Mouse (Mus musculus) limb, embryonic 15.5 days (tissue): ENCODE measurements around the gene Oosp1. TPM values are rescaled to one million over a fixed set of nuclear protein-coding genes. Genes with fewer than 3 reads are reported as not detected.

ENCODE experiments used
- ATAC-seq: fragments of 200-750 bp; cut with Nextera tagmentation; 2 replicates; pipeline ENCODE4 v1.8.0; 2017; ENCODE audit warnings: low read depth, moderate TSS enrichment; ENCODE audit not compliant: insufficient number of reproducible peaks, low FRiP score, low TSS enrichment
- H3K27ac ChIP-seq: fragments of 300-500 bp; sonication (generic); 2 replicates; pipeline ENCODE4 v1.5.1; 2015; ENCODE audit warnings: moderate library complexity, mild to moderate bottlenecking, inconsistent platforms
- H3K27me3 ChIP-seq: fragments of 300-500 bp; sonication (generic); 2 replicates; pipeline ENCODE4 v1.6.1; 2015; ENCODE audit warnings: inconsistent platforms
- H3K36me3 ChIP-seq: fragments of 300-500 bp; sonication (generic); 2 replicates; pipeline ENCODE4 v1.6.1; 2015; ENCODE audit warnings: inconsistent platforms
- H3K4me1 ChIP-seq: fragments of 300-500 bp; sonication (generic); 2 replicates; pipeline ENCODE4 v1.6.1; 2015; ENCODE audit warnings: inconsistent platforms
- H3K4me2 ChIP-seq: fragments of 300-500 bp; sonication (generic); 2 replicates; pipeline ENCODE4 v1.6.1; 2015; ENCODE audit warnings: mild to moderate bottlenecking, inconsistent platforms
- H3K4me3 ChIP-seq: fragments of 300-500 bp; sonication (generic); 2 replicates; pipeline ENCODE4 v1.5.1; 2015; ENCODE audit warnings: mild to moderate bottlenecking, inconsistent platforms
- H3K9ac ChIP-seq: fragments of 300-500 bp; sonication (generic); 2 replicates; pipeline ENCODE4 v1.6.1; 2015; ENCODE audit warnings: inconsistent platforms
- H3K9me3 ChIP-seq: fragments of 300-500 bp; sonication (generic); 2 replicates; pipeline ENCODE4 v1.6.1; 2016; ENCODE audit warnings: inconsistent platforms
- WGBS: fragments of 180-500 bp; shearing (Covaris S2); methylation state at CpG from one replicate; pipeline ENCODE4 v1.1.7; 2015; 5-methylcytosine and 5-hydroxymethylcytosine counted together
- polyA plus RNA-seq: library from polyadenylated mRNA; unstranded; fragments of >200 nt; fragmentation: Nextera tagmentation; extraction: Ambion mirVana; gene quantifications from 2 replicates; pipeline ENCODE4 v1.2.1, GENCODE M21; 2015

The Oosp1 gene
- not detected in 2 replicates for polyA plus RNA-seq

GRCm38 (mm10) chr19:11690839-11691238 lies at the start of gene Oosp1:
Oosp1 (minus strand) TSS chr19:11691150.
- ATAC-seq: no peak
- H3K4me3 ChIP-seq: no peak within 1 kb of the TSS
- H3K9ac ChIP-seq: no peak within 1 kb of the TSS
- H3K4me1 ChIP-seq: no peaks in the 10 kb centered on the region
- H3K27me3 ChIP-seq: no peaks in the 10 kb centered on the region
- no peak within 1 kb of the TSS for H3K27ac ChIP-seq
- no peak within 1 kb of the TSS for H3K4me2 ChIP-seq
- H3K36me3 ChIP-seq: no peaks in the 10 kb centered on the region
- H3K9me3 ChIP-seq: no peaks in the 10 kb centered on the region
- WGBS: 45% methylated on average over 5 of the region's 5 CpGs

- Histone ChIP-seq H3K4me3 (no peak overlapping the region), H3K27me3 (no peaks in the 10 kb centered on the region), H3K36me3 (no peaks in the 10 kb centered on the region), H3K4me2 (no peak overlapping the region), H3K27ac (no peak overlapping the region), H3K9ac (no peak overlapping the region), H3K4me1 (no peaks in the 10 kb centered on the region), H3K9me3 (no peaks in the 10 kb centered on the region)
- no peak for ATAC-seq
- WGBS: 55% methylated on average over 1 of the region's 1 CpGs
Measured at GRCm38 (mm10) chr19:11736455-11736854, 45.5 kb upstream of the Oosp1 start.

- Histone ChIP-seq H3K27me3 (no peaks in the 10 kb centered on the region), H3K4me1 (no peaks in the 10 kb centered on the region), H3K27ac (no peak overlapping the region), H3K9ac (no peak overlapping the region), H3K4me2 (no peak overlapping the region), H3K4me3 (no peak overlapping the region), H3K36me3 (no peaks in the 10 kb centered on the region), H3K9me3 (no peaks in the 10 kb centered on the region)
- 64% methylated on average over 1 of the region's 1 CpGs for WGBS
- ATAC-seq: no peak
Measured at GRCm38 (mm10) chr19:11730278-11730677, 39.3 kb upstream of the Oosp1 start.

- 88% methylated on average over 5 of the region's 5 CpGs for WGBS
- no peaks in the 10 kb centered on the region for H3K36me3 ChIP-seq
- no peak for ATAC-seq
- H3K9me3 ChIP-seq: no peaks in the 10 kb centered on the region
- H3K4me3 ChIP-seq: no peak overlapping the region
- no peak overlapping the region for H3K27ac ChIP-seq
- no peaks in the 10 kb centered on the region for H3K4me1 ChIP-seq
- H3K27me3 ChIP-seq: no peaks in the 10 kb centered on the region
- H3K9ac ChIP-seq: no peak overlapping the region
- no peak overlapping the region for H3K4me2 ChIP-seq
Measured at GRCm38 (mm10) chr19:11727304-11727703, 36.4 kb upstream of the Oosp1 start.

- H3K27ac ChIP-seq: no peak overlapping the region
- no peaks in the 10 kb centered on the region for H3K36me3 ChIP-seq
- H3K27me3 ChIP-seq: no peaks in the 10 kb centered on the region
- H3K4me3 ChIP-seq: no peak overlapping the region
- no peak overlapping the region for H3K4me2 ChIP-seq
- WGBS: 80% methylated on average over 2 of the region's 2 CpGs
- no peak for ATAC-seq
- H3K9me3 ChIP-seq: no peaks in the 10 kb centered on the region
- H3K9ac ChIP-seq: no peak overlapping the region
- H3K4me1 ChIP-seq: no peaks in the 10 kb centered on the region
Measured at GRCm38 (mm10) chr19:11725915-11726314, 35.0 kb upstream of the Oosp1 start.

- H3K4me1 ChIP-seq: no peaks in the 10 kb centered on the region
- 78% methylated on average over 6 of the region's 6 CpGs for WGBS
- no peak overlapping the region for H3K27ac ChIP-seq
- no peaks in the 10 kb centered on the region for H3K36me3 ChIP-seq
- no peaks in the 10 kb centered on the region for H3K9me3 ChIP-seq
- H3K4me2 ChIP-seq: no peak overlapping the region
- no peaks in the 10 kb centered on the region for H3K27me3 ChIP-seq
- no peak overlapping the region for H3K9ac ChIP-seq
- no peak overlapping the region for H3K4me3 ChIP-seq
- ATAC-seq: no peak
Measured at GRCm38 (mm10) chr19:11724275-11724674, 33.3 kb upstream of the Oosp1 start.

- Histone ChIP-seq H3K27me3 (no peaks in the 10 kb centered on the region), H3K9me3 (no peaks in the 10 kb centered on the region), H3K36me3 (no peaks in the 10 kb centered on the region), H3K27ac (no peak overlapping the region), H3K4me1 (no peaks in the 10 kb centered on the region), H3K4me3 (no peak overlapping the region), H3K9ac (no peak overlapping the region), H3K4me2 (no peak overlapping the region)
- no peak for ATAC-seq
- 87% methylated on average over 2 of the region's 2 CpGs for WGBS
Measured at GRCm38 (mm10) chr19:11723870-11724269, 32.9 kb upstream of the Oosp1 start.

- Histone ChIP-seq H3K4me2 (no peak overlapping the region), H3K27ac (no peak overlapping the region), H3K36me3 (no peaks in the 10 kb centered on the region), H3K4me1 (no peaks in the 10 kb centered on the region), H3K4me3 (no peak overlapping the region), H3K9ac (no peak overlapping the region), H3K27me3 (no peaks in the 10 kb centered on the region), H3K9me3 (no peaks in the 10 kb centered on the region)
- WGBS: 87% methylated on average over 3 of the region's 3 CpGs
- ATAC-seq: no peak
Measured at GRCm38 (mm10) chr19:11720071-11720470, 29.1 kb upstream of the Oosp1 start.

GRCm38 (mm10) chr19:11712451-11712850 lies 21.5 kb upstream of the Oosp1 start:
- 80% methylated on average over 4 of the region's 4 CpGs for WGBS
- Histone ChIP-seq H3K27ac (no peak overlapping the region), H3K9ac (no peak overlapping the region), H3K4me1 (no peaks in the 10 kb centered on the region), H3K4me3 (no peak overlapping the region), H3K27me3 (no peaks in the 10 kb centered on the region), H3K9me3 (no peaks in the 10 kb centered on the region), H3K36me3 (no peaks in the 10 kb centered on the region), H3K4me2 (no peak overlapping the region)
- no peak for ATAC-seq

GRCm38 (mm10) chr19:11698342-11698741 lies 7.4 kb upstream of the Oosp1 start:
- no peak overlapping the region for H3K4me3 ChIP-seq
- WGBS: 85% methylated on average over 6 of the region's 6 CpGs
- H3K9ac ChIP-seq: no peak overlapping the region
- no peaks in the 10 kb centered on the region for H3K27me3 ChIP-seq
- H3K9me3 ChIP-seq: no peaks in the 10 kb centered on the region
- H3K36me3 ChIP-seq: no peaks in the 10 kb centered on the region
- no peak overlapping the region for H3K4me2 ChIP-seq
- no peak overlapping the region for H3K27ac ChIP-seq
- H3K4me1 ChIP-seq: no peaks in the 10 kb centered on the region
- ATAC-seq: no peak

- no peaks in the 10 kb centered on the region for H3K4me1 ChIP-seq
- no peaks in the 10 kb centered on the region for H3K27me3 ChIP-seq
- H3K9me3 ChIP-seq: no peaks in the 10 kb centered on the region
- no peak within 1 kb of the TSS for H3K9ac ChIP-seq
- no peak within 1 kb of the TSS for H3K27ac ChIP-seq
- no peaks in the 10 kb centered on the region for H3K36me3 ChIP-seq
- ATAC-seq: no peak
- no peak within 1 kb of the TSS for H3K4me3 ChIP-seq
- WGBS: 80% methylated on average over 2 of the region's 2 CpGs
- H3K4me2 ChIP-seq: no peak within 1 kb of the TSS
Measured at GRCm38 (mm10) chr19:11696755-11697154, 5.8 kb upstream of the Oosp1 start, which contains the start of gene Oosp3. Oosp3 (plus strand) TSS chr19:11697055.

- no peak overlapping the region for H3K4me3 ChIP-seq
- H3K4me2 ChIP-seq: no peak overlapping the region
- no peak overlapping the region for H3K9ac ChIP-seq
- no peak for ATAC-seq
- no peaks in the 10 kb centered on the region for H3K4me1 ChIP-seq
- no peaks in the 10 kb centered on the region for H3K36me3 ChIP-seq
- no peaks in the 10 kb centered on the region for H3K9me3 ChIP-seq
- 51% methylated on average over 1 of the region's 1 CpGs for WGBS
- no peak overlapping the region for H3K27ac ChIP-seq
- no peaks in the 10 kb centered on the region for H3K27me3 ChIP-seq
Measured at GRCm38 (mm10) chr19:11691454-11691853, 504 bp upstream of the Oosp1 start.

GRCm38 (mm10) chr19:11661562-11661961 lies 29.4 kb downstream of the Oosp1 start:
- no peaks in the 10 kb centered on the region for H3K36me3 ChIP-seq
- H3K9me3 ChIP-seq: no peaks in the 10 kb centered on the region
- no peak overlapping the region for H3K4me3 ChIP-seq
- H3K4me2 ChIP-seq: no peak overlapping the region
- ATAC-seq: no peak
- H3K27me3 ChIP-seq: no peaks in the 10 kb centered on the region
- H3K27ac ChIP-seq: no peak overlapping the region
- H3K9ac ChIP-seq: no peak overlapping the region
- no peaks in the 10 kb centered on the region for H3K4me1 ChIP-seq
